Mouse (Mus musculus): ENCODE data around the gene Unc93b1. TPM values are rescaled to one million over a fixed set of nuclear protein-coding genes. Genes with fewer than 3 reads are reported as not detected.
"Not testable (repeated sequence)": the region's sequence is repeated elsewhere in the genome, so short reads cannot be mapped to it uniquely, and the experiment has no call there.

Unc93b1 gene
- polyA plus RNA-seq, 1 experiment = 140 TPM

DNA sequence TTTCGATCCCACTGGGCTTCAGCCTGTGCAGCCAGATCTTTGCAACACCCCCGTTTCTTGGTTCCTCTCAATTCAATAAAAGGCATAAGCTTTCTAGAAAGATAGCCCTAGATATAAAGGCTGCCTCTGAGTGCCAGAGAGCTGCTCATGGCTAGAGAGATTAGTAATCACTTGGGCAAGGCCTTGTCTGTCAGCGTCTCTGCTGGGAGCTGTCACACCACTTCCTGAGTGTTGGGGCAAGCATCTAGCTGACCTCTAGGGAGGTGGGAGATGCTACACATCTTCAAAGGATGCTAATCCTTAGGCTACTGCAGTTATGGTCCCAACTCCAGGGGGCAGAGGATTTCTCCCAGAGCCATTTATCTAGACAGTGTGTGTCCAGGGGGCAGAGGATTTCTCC lies 32.3 kb downstream of the Unc93b1 start:
- no peak overlapping the region for H3K4me3 ChIP-seq (ENCODE audit: low read depth, low read length)
- H3K4me1 ChIP-seq (ENCODE audit: control insufficient read depth, insufficient read depth, insufficient read length, low read length) = peaks cover 9% of the 10 kb centered on the region; the same call in 1 of the 2 replicates
- no peaks in the 10 kb centered on the region for H3K27me3 ChIP-seq (ENCODE audit: control insufficient read depth, insufficient read depth, low read length)
- H3K36me3 ChIP-seq (ENCODE audit: control insufficient read depth, insufficient read depth, low read length) = no peaks in the 10 kb centered on the region
- TF ChIP-seq CTCF (IDR thresholded peaks at IDR 0.05; ENCODE audit: extremely low read depth, insufficient read length, insufficient replicate concordance, low read depth, low read length) (no peak), POLR2A (IDR thresholded peaks at IDR 0.05; ENCODE audit: low read depth, low read length) (no peak)
- WGBS = 82% methylated on average over 3 of the region's 3 CpGs
- H3K27ac ChIP-seq (ENCODE audit: insufficient read depth, low read depth, low read length) = no peak overlapping the region

DNA sequence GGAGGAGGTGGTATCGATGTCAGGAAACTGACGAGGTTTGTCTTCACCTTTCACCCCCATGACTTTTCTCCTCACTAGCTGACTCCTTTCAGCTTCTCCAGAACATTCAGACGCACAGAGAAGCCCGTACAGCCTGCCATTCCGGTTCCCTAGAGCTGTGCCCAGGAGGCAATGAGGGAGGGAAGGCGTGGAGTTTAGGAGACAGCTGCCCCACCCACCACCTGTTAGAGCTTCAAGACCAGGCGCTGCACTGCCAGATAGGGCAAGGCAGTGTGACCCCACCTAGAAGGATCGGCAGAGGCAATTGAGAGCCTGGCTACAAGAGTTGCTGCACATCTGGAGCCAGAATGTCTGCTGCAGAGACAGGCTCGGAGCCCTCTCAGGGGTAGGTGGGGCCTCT lies 37.2 kb downstream of the Unc93b1 start, which contains the start of gene Aldh3b2:
Gene Aldh3b2 (plus strand): TSS at position 100 of the 400 bp plus-strand sequence.
- Histone ChIP-seq H3K36me3 (ENCODE audit: control insufficient read depth, insufficient read depth, low read length) (no peaks in the 10 kb centered on the region), H3K4me3 (ENCODE audit: low read depth, low read length) (no peak within 1 kb of the TSS), H3K4me1 (ENCODE audit: control insufficient read depth, insufficient read depth, insufficient read length, low read length) (peaks cover 18% of the 10 kb centered on the region), H3K27me3 (ENCODE audit: control insufficient read depth, insufficient read depth, low read length) (no peaks in the 10 kb centered on the region), H3K27ac (ENCODE audit: insufficient read depth, low read depth, low read length) (0 out of 2 replicates have a peak within 1 kb of the TSS, but pooled peaks have one; percentile 3)
- WGBS = 18% methylated on average over 9 of the region's 9 CpGs
- TF ChIP-seq POLR2A (IDR thresholded peaks at IDR 0.05; ENCODE audit: low read depth, low read length) (no peak), CTCF (IDR thresholded peaks at IDR 0.05; ENCODE audit: extremely low read depth, insufficient read length, insufficient replicate concordance, low read depth, low read length) (no peak)

- H3K4me3 ChIP-seq (ENCODE audit: low read depth, low read length); H3K27ac ChIP-seq (ENCODE audit: insufficient read depth, low read depth, low read length); H3K36me3 ChIP-seq (ENCODE audit: control insufficient read depth, insufficient read depth, low read length); H3K27me3 ChIP-seq (ENCODE audit: control insufficient read depth, insufficient read depth, low read length): not testable (repeated sequence)
- peaks cover 17% of the 10 kb centered on the region for H3K4me1 ChIP-seq (ENCODE audit: control insufficient read depth, insufficient read depth, insufficient read length, low read length)
- 96% methylated on average over 6 of the region's 6 CpGs for WGBS
Observed at GRCm38 (mm10) chr19:3974608-3975007, 39.6 kb downstream of the Unc93b1 start.

DNA sequence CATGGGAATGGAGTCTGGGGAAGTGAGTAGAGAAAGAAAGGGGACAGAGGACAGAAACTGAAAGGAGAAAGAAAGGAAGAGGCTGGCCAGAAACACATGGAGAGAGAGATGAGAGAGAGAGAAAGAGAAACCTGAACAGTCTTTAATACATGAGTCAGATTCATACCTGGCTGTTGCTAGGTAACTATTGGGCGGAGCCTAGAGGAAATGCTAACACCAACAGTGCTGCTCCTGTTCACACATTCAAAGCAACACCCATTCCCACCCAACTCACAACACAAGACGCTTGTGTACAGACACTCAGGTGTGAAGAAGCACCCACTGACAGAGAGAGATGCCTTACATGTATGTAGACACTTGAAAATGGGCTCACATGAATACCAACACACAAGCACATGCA lies 40.9 kb downstream of the Unc93b1 start:
- no peaks in the 10 kb centered on the region for H3K36me3 ChIP-seq (ENCODE audit: control insufficient read depth, insufficient read depth, low read length)
- no peak overlapping the region for H3K27ac ChIP-seq (ENCODE audit: insufficient read depth, low read depth, low read length)
- no peak for TF ChIP-seq CTCF (IDR thresholded peaks at IDR 0.05; ENCODE audit: extremely low read depth, insufficient read length, insufficient replicate concordance, low read depth, low read length)
- TF ChIP-seq POLR2A (IDR thresholded peaks at IDR 0.05; ENCODE audit: low read depth, low read length) = no peak
- no peaks in the 10 kb centered on the region for H3K27me3 ChIP-seq (ENCODE audit: control insufficient read depth, insufficient read depth, low read length)
- H3K4me1 ChIP-seq (ENCODE audit: control insufficient read depth, insufficient read depth, insufficient read length, low read length) = peaks cover 12% of the 10 kb centered on the region
- H3K4me3 ChIP-seq (ENCODE audit: low read depth, low read length) = no peak overlapping the region
- 40% methylated on average over 2 of the region's 2 CpGs for WGBS

GRCm38 (mm10) chr19:3980309-3980708 lies 45.3 kb downstream of the Unc93b1 start:
- H3K36me3 ChIP-seq (ENCODE audit: control insufficient read depth, insufficient read depth, low read length) = no peaks in the 10 kb centered on the region
- H3K4me3 ChIP-seq (ENCODE audit: low read depth, low read length) = no peak overlapping the region
- no peaks in the 10 kb centered on the region for H3K27me3 ChIP-seq (ENCODE audit: control insufficient read depth, insufficient read depth, low read length)
- WGBS = 4% methylated on average over 4 of the region's 4 CpGs
- peaks cover 10% of the 10 kb centered on the region; the same call in 1 of the 2 replicates for H3K4me1 ChIP-seq (ENCODE audit: control insufficient read depth, insufficient read depth, insufficient read length, low read length)
- H3K27ac ChIP-seq (ENCODE audit: insufficient read depth, low read depth, low read length) = no peak overlapping the region
- peak; percentile 78; the same call in 1 of the 2 replicates for TF ChIP-seq CTCF (IDR thresholded peaks at IDR 0.05; ENCODE audit: extremely low read depth, insufficient read length, insufficient replicate concordance, low read depth, low read length)
- TF ChIP-seq POLR2A (IDR thresholded peaks at IDR 0.05; ENCODE audit: low read depth, low read length) = no peak

GRCm38 (mm10) chr19:3980917-3981316 lies 45.9 kb downstream of the Unc93b1 start:
- no peak overlapping the region for H3K27ac ChIP-seq (ENCODE audit: insufficient read depth, low read depth, low read length)
- TF ChIP-seq POLR2A (IDR thresholded peaks at IDR 0.05; ENCODE audit: low read depth, low read length) (no peak), CTCF (IDR thresholded peaks at IDR 0.05; ENCODE audit: extremely low read depth, insufficient read length, insufficient replicate concordance, low read depth, low read length) (no peak)
- H3K27me3 ChIP-seq (ENCODE audit: control insufficient read depth, insufficient read depth, low read length) = no peaks in the 10 kb centered on the region
- no peak overlapping the region for H3K4me3 ChIP-seq (ENCODE audit: low read depth, low read length)
- peaks cover 16% of the 10 kb centered on the region for H3K4me1 ChIP-seq (ENCODE audit: control insufficient read depth, insufficient read depth, insufficient read length, low read length)
- 51% methylated on average over 9 of the region's 9 CpGs for WGBS
- H3K36me3 ChIP-seq (ENCODE audit: control insufficient read depth, insufficient read depth, low read length) = no peaks in the 10 kb centered on the region

DNA sequence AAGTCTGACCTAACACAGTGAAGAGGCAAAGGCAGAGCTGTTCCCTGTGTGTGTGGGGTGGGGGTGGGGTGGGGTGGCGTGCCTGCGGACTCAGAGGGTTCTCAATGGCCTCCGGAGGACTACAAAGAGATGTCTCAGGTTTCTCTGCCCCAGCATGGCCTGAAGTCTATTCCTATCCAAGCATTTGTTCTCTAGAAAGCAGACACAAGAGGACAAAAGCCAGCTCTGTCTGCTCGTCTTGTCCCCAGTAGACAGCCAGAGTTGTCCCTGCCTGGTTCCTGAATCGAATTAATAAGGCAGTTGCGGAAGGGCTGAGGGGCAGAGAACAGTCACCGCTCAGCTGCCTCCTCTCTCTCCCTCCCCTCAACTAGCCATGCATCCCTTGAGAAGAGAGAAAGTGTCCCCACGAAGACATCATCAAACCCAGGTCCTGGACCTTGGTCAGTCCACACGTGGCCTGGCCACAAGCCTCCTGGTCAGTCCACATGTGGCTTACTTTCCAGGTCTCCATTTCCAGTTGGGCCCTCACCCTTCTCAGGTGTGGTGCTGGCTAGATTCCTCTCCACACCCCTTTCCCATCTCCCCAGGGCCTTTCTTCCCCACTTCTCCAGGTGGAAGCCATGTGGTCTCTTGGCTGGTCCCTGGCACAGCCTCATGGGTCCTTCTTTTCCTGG lies 48.7 kb downstream of the Unc93b1 start:
- no peaks in the 10 kb centered on the region for H3K27me3 ChIP-seq (ENCODE audit: control insufficient read depth, insufficient read depth, low read length)
- TF ChIP-seq CTCF (IDR thresholded peaks at IDR 0.05; ENCODE audit: extremely low read depth, insufficient read length, insufficient replicate concordance, low read depth, low read length) (no peak), POLR2A (IDR thresholded peaks at IDR 0.05; ENCODE audit: low read depth, low read length) (no peak)
- 82% methylated on average over 9 of the region's 9 CpGs for WGBS
- H3K4me1 ChIP-seq (ENCODE audit: control insufficient read depth, insufficient read depth, insufficient read length, low read length) = peaks cover 25% of the 10 kb centered on the region
- no peak overlapping the region for H3K27ac ChIP-seq (ENCODE audit: insufficient read depth, low read depth, low read length)
- no peaks in the 10 kb centered on the region; the same call in 1 of the 2 replicates for H3K36me3 ChIP-seq (ENCODE audit: control insufficient read depth, insufficient read depth, low read length)
- H3K4me3 ChIP-seq (ENCODE audit: low read depth, low read length) = no peak overlapping the region
